Mouse (Mus musculus) ovary, postnatal 36 days (tissue): Measurements from ENCODE around the gene Baat.
"Not testable (repeated sequence)": the region's sequence is repeated elsewhere in the genome, so short reads cannot be mapped to it uniquely, and the experiment has no call there.

Source experiments
- DNase-seq: peaks from one replicate; pipeline ENCODE4 v3.0.0; 2022; ENCODE audit warnings: low spot score, mixed read lengths

The Baat gene

DNA sequence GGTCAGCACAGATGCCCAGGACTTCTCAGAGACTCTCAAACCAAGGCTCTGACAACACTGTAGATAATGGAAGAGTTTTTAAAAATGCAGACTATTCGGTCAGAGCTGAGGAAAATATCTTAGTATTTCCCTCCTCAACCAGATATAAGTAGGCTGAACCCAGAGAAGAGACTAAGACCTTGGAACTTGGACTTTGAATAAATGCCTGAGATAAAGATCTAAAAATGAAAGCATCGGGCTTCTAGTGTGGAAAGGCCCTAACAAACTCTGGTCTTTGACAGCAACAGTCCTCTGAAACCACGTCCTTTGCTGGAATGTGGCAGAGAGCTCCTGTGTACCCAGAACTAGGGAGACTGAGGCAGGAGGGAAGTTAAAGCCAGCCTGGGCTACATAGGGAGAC, at the start of gene Baat:
TSS of gene Baat (minus strand) at position 172 of the 400 bp plus-strand sequence.
- DNase-seq = no peak

- no peak for DNase-seq
Measured at GRCm38 (mm10) chr4:49553380-49553779, 47.0 kb upstream of the Baat start.

DNA sequence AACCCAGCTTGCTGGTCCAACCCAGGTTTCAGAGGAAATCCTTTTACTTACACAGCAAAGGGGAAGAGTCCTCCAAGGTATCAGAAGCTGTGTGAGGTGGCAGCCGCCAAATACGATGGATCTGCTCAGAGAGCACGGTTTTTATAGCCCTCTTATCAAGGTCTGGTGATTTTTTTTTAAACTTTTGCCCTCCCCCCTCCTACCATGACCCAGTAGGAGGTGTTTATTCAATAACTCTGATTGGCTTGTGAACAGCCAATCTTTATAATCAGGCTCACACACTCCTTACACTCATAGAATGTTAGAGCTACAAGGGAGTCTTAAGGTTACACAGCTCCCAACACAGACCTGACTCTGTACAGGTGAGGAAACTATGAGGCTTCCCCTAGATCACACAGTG, 43.0 kb upstream of the Baat start, which contains the start of gene Aldob:
TSS of gene Aldob (minus strand) at position 164 of the 400 bp plus-strand sequence.
- DNase-seq = no peak

DNA sequence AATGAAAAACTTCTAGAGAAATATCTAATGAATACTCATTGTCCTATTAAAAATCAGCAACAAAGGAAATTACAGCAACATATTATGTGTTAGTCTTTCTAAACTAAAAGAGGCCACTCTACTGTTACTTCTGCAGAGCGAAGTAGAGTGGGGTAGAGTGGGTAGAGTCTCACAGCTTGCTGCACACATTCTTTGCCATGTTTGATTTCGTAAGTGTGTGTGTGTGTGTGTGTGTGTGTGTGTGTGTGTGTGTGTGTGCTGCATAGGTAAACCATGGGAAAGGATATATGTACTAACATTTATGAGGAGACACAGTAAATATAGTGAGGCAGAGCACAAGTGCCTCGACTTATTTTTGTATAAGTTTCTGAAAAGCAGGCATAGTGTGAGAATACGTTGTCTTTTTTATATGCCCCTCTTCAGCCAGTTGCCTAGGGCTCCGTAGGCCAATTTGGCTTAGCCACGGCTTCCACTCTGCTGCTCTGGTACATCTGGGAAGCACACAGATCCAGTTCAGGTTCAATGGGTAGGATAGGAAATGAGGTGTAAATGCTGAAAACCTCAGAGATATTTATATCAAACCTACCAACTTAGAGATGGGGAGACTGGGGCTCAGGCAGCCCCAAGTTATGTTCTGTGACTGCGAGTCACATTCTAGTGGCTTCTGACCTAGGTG, 41.3 kb upstream of the Baat start:
- DNase-seq = no peak

GRCm38 (mm10) chr4:49546873-49547543, 40.7 kb upstream of the Baat start:
- no peak for DNase-seq

DNA sequence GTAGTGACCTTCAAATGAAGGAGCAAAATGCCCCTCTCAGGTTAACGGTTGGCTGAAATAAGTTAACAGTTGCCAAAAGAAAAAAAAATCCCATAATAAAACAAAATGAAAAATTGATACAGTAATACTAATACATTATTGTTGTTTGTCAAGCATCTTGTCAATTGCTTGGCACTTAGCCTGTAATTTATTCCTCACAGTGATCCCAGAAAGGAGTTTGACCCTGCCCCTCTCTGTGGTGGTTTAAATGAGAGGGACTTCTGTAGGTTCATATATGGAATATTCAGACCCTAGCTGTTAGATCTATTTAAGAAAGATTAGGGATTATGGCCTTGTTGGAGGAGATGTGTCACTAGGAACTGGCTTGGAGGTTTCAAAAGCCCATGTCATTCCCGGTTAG, 39.7 kb upstream of the Baat start:
- no peak for DNase-seq

DNA sequence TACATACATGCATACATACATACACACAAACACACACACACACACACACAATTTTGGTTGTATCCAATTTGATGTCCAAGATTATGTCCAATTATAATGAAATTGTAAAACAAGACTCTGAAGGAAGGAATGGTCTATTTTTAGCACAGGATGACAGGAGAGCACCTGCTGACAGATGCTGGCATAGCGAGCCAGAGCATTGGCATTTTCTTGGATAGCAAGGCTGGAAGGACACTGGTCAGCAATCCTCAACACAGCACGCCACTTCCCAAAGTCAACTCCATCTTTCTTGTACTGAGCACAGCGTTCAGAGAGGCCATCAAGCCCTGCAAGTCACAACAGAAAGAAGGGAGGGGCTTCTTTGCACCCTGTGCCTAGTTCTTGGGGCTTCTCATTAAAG, 34.6 kb upstream of the Baat start:
- DNase-seq = no peak

DNA sequence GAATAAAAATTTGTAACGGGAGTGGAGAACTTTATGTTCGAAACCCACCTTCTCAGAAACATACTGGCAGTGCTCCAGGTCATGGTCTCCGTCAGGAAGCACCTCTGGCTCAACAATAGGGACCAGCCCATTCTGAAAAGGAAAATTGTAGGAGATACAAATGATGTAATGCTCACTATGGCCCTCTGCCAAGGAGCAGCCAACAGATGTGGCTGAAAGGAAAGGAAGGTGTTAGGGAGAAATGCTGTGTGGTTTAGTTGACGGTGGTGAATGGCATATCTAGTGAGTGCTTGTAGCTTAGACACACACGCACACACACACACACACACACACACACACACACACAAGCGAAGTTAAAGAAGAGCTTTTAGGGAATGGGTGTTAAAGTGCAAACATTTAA, 33.3 kb upstream of the Baat start:
- DNase-seq = no peak

GRCm38 (mm10) chr4:49536671-49537070, 30.3 kb upstream of the Baat start:
- no peak for DNase-seq

- DNase-seq = no peak
Measured at GRCm38 (mm10) chr4:49535675-49536294, 29.4 kb upstream of the Baat start.

DNA sequence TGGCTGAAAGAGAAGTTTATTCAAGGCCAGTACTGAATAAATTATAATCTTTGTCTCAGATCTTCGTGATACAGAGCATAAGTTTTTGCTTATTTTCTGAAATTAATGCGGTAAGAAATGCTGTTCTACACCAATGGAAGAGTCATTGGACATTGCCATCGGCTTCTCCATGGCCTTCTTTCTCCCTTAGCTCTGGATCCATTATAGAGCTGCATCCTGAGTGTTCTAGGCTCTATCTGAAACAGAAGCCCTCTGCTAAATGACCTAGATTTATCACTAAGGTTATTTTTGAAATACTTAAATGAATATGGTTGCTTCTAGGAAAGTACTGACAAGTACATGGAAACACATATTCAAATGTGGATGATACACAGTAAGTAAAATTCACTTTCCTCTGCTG, 28.7 kb upstream of the Baat start:
- DNase-seq = no peak

DNA sequence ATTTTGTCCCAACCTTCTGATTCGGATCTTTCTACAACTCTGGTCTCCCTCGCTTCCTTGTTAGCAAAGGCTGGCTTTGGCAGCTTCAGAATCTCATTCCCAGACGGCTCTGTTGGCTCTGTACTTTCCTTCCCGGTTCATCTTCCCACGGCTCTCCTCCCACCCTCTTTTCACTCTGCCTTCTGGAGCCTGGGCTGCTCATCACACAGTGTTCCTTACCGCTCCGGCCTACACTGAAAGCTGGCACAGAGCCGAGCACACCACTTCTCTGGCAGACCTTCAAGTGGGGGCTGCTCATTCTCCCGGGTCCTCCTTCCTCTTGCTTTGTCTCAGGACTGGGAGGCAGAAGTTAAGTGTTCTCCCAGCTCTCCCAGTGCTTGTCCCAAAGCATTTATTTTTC, 16.2 kb upstream of the Baat start:
- peak; percentile 8 for DNase-seq

DNA sequence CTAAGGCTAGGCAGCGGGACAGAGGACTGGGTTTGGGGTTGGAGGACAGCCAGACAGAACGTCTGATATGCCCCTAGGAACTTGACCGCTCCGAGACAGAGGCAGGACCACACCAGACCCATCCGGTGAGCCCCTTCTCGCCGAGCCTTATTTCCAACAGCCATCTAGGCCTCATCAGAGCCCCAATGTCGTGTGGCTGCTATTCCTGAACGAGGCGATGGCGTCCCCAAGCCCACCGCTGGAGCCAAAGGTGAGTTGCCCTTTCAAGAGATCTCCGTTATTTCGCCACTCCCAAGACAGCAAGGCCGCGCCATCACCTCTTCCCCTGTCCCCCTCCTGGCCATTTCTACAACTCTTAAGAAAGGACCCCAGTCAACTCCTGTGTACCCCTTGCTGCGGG, 15.0 kb upstream of the Baat start:
- no peak for DNase-seq

DNA sequence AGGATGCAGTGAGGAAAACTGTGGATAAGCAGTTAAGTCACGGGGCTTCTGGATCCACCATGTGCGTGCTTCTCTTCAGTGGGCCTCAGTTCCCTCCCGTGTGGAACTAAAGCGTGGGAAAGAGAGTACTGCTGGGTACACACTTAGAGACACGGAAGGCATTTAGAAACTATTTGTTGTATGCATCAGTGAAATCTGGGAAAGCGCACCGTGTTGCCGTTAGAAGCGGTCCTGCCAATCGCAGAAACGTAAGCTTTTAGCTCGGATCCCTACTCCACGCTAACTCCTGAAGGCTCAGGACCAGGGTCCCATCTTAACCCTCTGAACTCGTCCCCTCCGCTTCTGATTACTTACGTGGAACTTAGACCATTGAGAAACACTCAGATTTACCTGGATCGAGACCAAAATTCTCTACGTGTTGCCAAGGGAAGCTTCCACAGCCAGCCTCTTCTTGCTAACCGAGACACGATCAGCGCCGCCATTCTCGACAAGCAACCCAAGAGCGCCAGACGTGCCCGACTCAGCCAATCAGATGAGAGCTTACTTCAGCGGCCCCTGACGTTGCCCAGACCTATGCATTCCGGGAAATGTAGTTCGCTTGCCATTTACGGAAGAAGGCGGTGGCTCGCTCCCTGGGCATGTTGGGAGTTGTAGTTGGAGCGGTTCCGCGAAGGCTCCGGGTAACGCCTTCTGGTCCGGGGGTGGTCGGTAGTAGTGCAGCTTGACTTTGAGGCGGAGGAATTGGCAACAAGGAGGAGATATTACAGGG, 14.4 kb upstream of the Baat start, which contains the start of the genes Mrpl50 and Zfp189:
TSS of gene Mrpl50 (minus strand) at position 522 of the 769 bp plus-strand sequence.
TSS of gene Zfp189 (plus strand) at position 605 of the 769 bp plus-strand sequence.
- peak; percentile 87 for DNase-seq

- DNase-seq = no peak
Measured at GRCm38 (mm10) chr4:49519476-49519875, 13.1 kb upstream of the Baat start.

DNA sequence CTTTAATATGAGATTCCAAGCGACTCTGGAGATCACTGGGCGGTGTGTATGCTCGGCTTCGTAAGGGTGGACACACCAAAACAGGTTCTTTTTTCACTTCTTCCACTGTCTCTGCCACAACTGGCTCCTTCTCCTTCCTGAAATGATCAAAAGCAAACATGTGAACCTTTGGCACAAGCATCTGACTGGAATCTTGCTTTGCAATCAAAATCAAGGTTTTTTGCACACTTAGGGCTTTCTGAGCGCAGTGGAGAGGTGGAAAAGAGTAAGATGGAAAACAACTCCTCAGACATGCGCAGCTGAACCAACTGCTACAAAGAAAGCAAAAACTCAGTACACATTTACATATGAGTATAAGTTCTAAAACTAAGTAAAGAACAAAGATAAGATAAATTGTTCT, 8.1 kb upstream of the Baat start:
- DNase-seq = no peak

DNA sequence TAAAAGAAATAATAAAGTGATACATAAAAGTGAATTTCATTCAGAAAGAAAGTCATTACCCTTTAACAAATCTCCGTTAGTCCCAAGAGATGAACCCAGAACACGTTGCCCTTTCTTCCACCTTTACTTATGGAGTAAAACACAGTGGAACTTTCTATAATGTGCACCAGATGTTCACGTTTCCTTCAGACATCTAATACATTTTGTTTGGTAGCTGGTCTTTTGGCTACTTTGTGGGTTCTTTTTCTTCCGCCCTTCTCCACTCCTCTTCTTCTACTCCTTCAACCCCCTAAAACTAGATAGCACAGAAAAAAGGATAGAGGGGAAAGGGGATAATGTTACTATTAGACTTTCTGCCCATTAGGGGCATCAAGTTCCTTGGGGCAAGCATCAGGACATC, 6.3 kb upstream of the Baat start:
- DNase-seq = no peak

DNA sequence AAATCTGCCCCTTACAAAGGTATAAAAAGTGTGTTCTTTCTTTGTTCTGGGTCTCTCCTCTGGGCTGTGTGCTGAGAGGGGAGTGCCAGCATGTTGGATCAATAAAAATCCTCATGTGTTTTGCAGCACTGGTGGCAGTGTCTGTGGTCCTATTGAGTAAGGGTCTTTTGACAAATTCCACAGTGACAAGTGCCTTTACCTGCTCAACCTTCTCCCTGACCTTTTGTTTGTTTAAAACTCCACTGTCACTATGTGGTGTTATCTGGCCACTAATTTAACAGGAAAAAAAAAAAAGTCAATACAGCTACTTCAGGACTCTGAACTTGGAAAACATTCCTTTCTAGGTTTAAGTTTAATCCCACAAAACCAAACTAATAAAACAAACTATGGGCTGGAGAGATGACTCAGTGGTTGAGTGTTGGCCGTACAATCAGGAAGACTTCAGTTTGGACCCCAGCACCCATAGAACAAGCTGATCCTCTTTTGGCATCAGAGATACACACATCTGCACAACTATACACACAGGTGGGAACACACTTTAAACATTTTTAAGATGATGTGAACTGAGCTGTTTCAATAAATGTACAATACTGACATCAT, 4.0 kb upstream of the Baat start:
- not testable (repeated sequence) for DNase-seq

- DNase-seq = no peak
Measured at GRCm38 (mm10) chr4:49509183-49509582, 2.8 kb upstream of the Baat start.

- no peak for DNase-seq
Measured at GRCm38 (mm10) chr4:49503563-49503962, 2.8 kb downstream of the Baat start.

DNA sequence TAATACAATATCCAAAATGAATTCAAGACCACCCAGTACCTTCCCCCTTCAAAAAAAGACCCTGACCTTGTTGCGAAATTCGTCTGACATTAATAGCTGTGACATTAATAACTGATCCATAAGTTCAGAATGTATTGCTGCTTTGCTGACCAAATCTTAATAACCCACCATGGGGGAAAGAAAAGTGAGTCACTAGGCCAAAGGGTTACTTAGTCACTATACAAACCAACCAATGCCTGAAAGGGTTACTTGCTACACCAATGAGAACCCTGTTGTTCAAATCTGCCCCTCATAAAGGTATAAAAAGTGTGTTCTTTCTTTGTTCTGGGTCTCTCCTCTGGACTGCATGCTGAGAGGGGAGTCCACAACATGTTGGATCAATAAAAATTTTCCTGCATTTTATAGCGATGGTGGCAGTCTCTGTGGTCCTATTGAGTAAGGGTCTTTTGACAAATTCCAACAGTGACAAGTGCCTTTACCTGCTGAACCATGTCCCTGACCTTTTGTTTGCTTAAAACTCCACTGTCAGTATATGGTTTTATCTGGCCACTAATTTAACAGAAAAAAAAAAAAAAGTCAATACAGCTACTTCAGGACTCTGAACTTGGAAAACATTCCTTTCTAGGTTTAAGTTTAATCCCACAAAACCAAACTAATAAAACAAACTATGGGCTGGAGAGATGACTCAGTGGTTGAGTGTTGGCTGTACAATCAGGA, 20.3 kb downstream of the Baat start:
- not testable (repeated sequence) for DNase-seq
